Mouse (Mus musculus): ENCODE results near the gene Gtf2h4. TPM values are rescaled to one million over a fixed set of nuclear protein-coding genes. Genes with fewer than 3 reads are reported as not detected.

The Gtf2h4 gene
- polyA plus RNA-seq, 1 experiment, result 40.6 TPM

DNA sequence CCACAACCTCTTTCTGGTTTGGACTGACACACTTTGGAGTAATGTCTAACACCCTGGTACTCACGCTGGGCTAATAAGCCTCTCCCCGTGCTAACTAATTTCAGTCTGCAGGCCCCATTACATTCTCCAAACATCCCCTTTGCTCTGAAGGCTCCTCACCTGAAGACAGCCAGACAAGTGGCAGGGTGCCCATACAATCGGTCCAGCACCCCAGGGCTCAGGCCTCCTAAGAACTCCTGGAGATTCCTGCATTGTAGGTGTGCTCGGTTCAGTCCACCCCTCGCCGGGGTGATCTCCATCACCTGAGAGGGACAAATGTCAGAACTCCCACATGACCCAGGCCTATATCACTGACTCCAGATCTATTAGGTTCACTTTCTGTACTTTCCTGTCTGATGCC, 1.0 kb downstream of the Gtf2h4 start:
- Histone ChIP-seq H3K4me3 (ENCODE audit: insufficient read depth, poor library complexity, severe bottlenecking) (no peak overlapping the region), H3K27me3 (ENCODE audit: control insufficient read depth, insufficient read depth, insufficient read length) (no peaks in the 10 kb centered on the region), H3K79me2 (ENCODE audit: control insufficient read depth, insufficient read depth) (peaks cover 9% of the 10 kb centered on the region), H3K79me3 (ENCODE audit: low read depth) (no peaks in the 10 kb centered on the region), H3K36me3 (ENCODE audit: control insufficient read depth, insufficient read depth) (peaks cover 6% of the 10 kb centered on the region), H3ac (ENCODE audit: control insufficient read depth, insufficient read length, low read depth) (peak overlapping the region; percentile 23)
- TF ChIP-seq USF1 (IDR thresholded peaks at IDR 0.05; ENCODE audit: low read depth) (no peak), CEBPB (IDR thresholded peaks at IDR 0.05; ENCODE audit: low read depth) (no peak), FOSL1 (IDR thresholded peaks at IDR 0.05; ENCODE audit: insufficient read depth, low read length, poor library complexity, severe bottlenecking) (no peak), MAX (IDR thresholded peaks at IDR 0.05) (no peak), CTCF (IDR thresholded peaks at IDR 0.05; ENCODE audit: control insufficient read depth, insufficient read depth, insufficient read length) (no peak), MYOG (IDR thresholded peaks at IDR 0.05; ENCODE audit: control insufficient read depth, extremely low read depth, insufficient read length) (no peak), MYOD1 (IDR thresholded peaks at IDR 0.05; ENCODE audit: control insufficient read depth, insufficient read length, low read depth) (no peak)

DNA sequence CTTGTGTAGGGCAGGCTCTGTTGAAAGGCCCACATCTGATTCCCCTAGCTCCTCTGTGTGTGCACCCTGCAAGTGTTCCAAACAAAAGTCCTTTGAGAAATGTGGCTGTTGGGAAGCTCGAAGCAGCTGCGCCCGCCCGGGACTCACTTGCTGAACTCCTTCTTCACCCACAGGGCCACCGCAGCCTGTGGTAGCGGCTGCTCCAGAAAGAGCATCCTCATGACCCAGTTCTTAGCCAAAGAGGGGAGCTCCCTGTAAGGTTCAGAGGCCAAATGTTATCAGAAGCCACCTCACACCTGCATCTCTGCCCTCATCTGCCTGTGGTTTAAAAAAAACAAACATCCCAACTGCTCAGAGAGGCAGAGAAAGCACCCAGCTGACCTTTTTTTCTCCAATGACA, 1.7 kb downstream of the Gtf2h4 start:
- H3K4me3 ChIP-seq (ENCODE audit: insufficient read depth, poor library complexity, severe bottlenecking), result no peak overlapping the region
- H3K27me3 ChIP-seq (ENCODE audit: control insufficient read depth, insufficient read depth, insufficient read length), result no peaks in the 10 kb centered on the region
- TF ChIP-seq MAX (IDR thresholded peaks at IDR 0.05) (no peak), FOSL1 (IDR thresholded peaks at IDR 0.05; ENCODE audit: insufficient read depth, low read length, poor library complexity, severe bottlenecking) (no peak), CTCF (IDR thresholded peaks at IDR 0.05; ENCODE audit: control insufficient read depth, insufficient read depth, insufficient read length) (no peak), USF1 (IDR thresholded peaks at IDR 0.05; ENCODE audit: low read depth) (no peak)
- H3K79me2 ChIP-seq (ENCODE audit: control insufficient read depth, insufficient read depth), result peaks cover 13% of the 10 kb centered on the region
- H3ac ChIP-seq (ENCODE audit: control insufficient read depth, insufficient read length, low read depth), result no peak overlapping the region
- peaks cover 6% of the 10 kb centered on the region for H3K36me3 ChIP-seq (ENCODE audit: control insufficient read depth, insufficient read depth)
- H3K79me3 ChIP-seq (ENCODE audit: low read depth), result no peaks in the 10 kb centered on the region

DNA sequence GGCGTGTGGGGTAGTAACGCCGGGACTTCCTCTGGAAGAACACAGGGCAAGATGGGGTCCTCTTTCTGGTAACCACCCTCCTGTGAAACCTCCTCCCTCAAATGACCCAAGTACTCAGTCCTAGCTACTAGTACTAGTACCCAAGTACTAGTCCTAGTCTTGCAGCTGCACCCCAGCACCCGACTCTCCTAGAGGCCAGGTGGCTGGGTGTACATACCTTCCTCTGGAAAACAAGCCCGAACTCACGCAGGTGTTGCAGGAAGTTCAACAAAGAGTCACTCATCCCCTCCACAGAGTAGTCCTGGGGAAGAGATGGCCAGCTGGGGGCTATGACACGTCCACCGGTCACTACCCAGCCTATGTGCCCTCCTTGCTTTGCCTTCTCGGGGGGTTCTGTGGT, 3.8 kb downstream of the Gtf2h4 start:
- no peaks in the 10 kb centered on the region for H3K79me3 ChIP-seq (ENCODE audit: low read depth)
- H3ac ChIP-seq (ENCODE audit: control insufficient read depth, insufficient read length, low read depth), result no peak overlapping the region
- H3K27me3 ChIP-seq (ENCODE audit: control insufficient read depth, insufficient read depth, insufficient read length), result no peaks in the 10 kb centered on the region
- H3K36me3 ChIP-seq (ENCODE audit: control insufficient read depth, insufficient read depth), result peaks cover 6% of the 10 kb centered on the region
- H3K79me2 ChIP-seq (ENCODE audit: control insufficient read depth, insufficient read depth), result peaks cover 24% of the 10 kb centered on the region
- TF ChIP-seq CEBPB (IDR thresholded peaks at IDR 0.05; ENCODE audit: low read depth) (no peak), MYOD1 (IDR thresholded peaks at IDR 0.05; ENCODE audit: control insufficient read depth, insufficient read length, low read depth) (no peak), MAX (IDR thresholded peaks at IDR 0.05) (no peak), FOSL1 (IDR thresholded peaks at IDR 0.05; ENCODE audit: insufficient read depth, low read length, poor library complexity, severe bottlenecking) (no peak), USF1 (IDR thresholded peaks at IDR 0.05; ENCODE audit: low read depth) (no peak), CTCF (IDR thresholded peaks at IDR 0.05; ENCODE audit: control insufficient read depth, insufficient read depth, insufficient read length) (no peak), MYOG (IDR thresholded peaks at IDR 0.05; ENCODE audit: control insufficient read depth, extremely low read depth, insufficient read length) (no peak)
- no peak overlapping the region for H3K4me3 ChIP-seq (ENCODE audit: insufficient read depth, poor library complexity, severe bottlenecking)

DNA sequence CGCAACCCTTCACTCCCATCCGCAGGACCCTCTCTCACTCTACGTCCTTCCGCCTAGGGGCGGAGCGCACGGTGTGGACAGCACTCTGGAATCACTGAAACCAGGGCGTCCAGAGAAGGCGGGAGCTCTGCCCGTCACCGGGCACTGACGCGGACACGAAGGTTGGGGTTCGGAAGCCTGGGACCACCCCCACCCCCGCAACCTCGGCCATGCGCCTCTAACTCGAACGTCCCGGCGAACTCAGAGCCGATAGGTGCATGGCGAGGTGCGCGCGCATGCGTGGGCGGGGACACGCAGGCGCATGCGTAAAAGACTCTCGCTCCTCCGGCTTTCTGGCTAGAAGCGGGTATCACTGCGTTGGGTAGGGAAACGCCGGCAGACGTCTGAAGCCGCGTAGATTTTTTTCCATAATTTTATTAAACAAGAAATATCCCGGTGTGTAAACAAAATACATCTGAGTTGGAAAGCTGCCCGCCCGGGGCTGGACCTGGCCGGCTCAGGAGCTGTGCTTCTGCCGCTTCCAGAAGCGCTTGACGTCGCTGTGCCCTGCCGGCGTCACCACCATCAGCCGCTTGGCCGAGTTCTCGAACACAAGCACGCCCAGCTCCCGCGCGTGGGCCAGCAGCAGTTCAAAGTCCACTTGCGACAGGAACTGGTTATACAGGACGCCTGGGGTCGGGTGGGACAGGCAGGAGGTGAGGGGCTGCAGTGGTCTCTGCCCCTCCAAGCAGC, 6.0 kb downstream of the Gtf2h4 start, which contains the start of gene Vars2:
Gene Vars2, minus strand, starts transcription at position 259 of the 732 bp plus-strand sequence.
- H3K79me3 ChIP-seq (ENCODE audit: low read depth), result no peaks in the 10 kb centered on the region
- H3K79me2 ChIP-seq (ENCODE audit: control insufficient read depth, insufficient read depth), result peaks cover 16% of the 10 kb centered on the region
- H3K4me3 ChIP-seq (ENCODE audit: insufficient read depth, poor library complexity, severe bottlenecking), result peak within 1 kb of the TSS; percentile 82
- TF ChIP-seq USF1 (IDR thresholded peaks at IDR 0.05; ENCODE audit: low read depth), result no peak
- no peak for TF ChIP-seq MYOD1 (IDR thresholded peaks at IDR 0.05; ENCODE audit: control insufficient read depth, insufficient read length, low read depth)
- no peak for TF ChIP-seq FOSL1 (IDR thresholded peaks at IDR 0.05; ENCODE audit: insufficient read depth, low read length, poor library complexity, severe bottlenecking)
- peak; percentile 52 for TF ChIP-seq MAX (IDR thresholded peaks at IDR 0.05)
- no peak for TF ChIP-seq MYOG (IDR thresholded peaks at IDR 0.05; ENCODE audit: control insufficient read depth, extremely low read depth, insufficient read length)
- H3K36me3 ChIP-seq (ENCODE audit: control insufficient read depth, insufficient read depth), result peaks cover 6% of the 10 kb centered on the region
- no peaks in the 10 kb centered on the region for H3K27me3 ChIP-seq (ENCODE audit: control insufficient read depth, insufficient read depth, insufficient read length)
- H3ac ChIP-seq (ENCODE audit: control insufficient read depth, insufficient read length, low read depth), result peak within 1 kb of the TSS; percentile 98

DNA sequence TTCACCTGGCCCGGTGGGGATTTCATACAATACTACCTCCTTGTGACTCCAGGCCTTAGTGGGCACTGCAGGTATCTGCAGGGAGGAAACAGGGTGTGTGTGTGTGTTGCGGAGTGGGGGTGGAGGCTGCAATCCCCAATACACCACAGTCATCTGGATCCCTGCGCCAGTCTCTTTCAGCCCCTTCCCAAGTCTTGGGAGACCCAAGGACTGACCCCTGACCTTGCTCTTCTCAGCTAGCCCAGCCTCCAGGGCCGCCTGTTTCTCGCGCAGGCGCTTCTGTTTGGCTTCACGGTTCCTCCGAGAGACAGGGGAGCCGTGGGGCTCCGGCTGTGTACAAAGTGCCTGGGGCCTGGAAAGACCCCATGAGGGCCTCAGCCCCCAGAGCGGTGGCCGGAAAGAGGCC, 6.7 kb downstream of the Gtf2h4 start:
- peaks cover 16% of the 10 kb centered on the region for H3K79me2 ChIP-seq (ENCODE audit: control insufficient read depth, insufficient read depth)
- TF ChIP-seq FOSL1 (IDR thresholded peaks at IDR 0.05; ENCODE audit: insufficient read depth, low read length, poor library complexity, severe bottlenecking) (no peak), MYOD1 (IDR thresholded peaks at IDR 0.05; ENCODE audit: control insufficient read depth, insufficient read length, low read depth) (no peak), CTCF (IDR thresholded peaks at IDR 0.05; ENCODE audit: control insufficient read depth, insufficient read depth, insufficient read length) (no peak), CEBPB (IDR thresholded peaks at IDR 0.05; ENCODE audit: low read depth) (no peak), MYOG (IDR thresholded peaks at IDR 0.05; ENCODE audit: control insufficient read depth, extremely low read depth, insufficient read length) (no peak), USF1 (IDR thresholded peaks at IDR 0.05; ENCODE audit: low read depth) (no peak), MAX (IDR thresholded peaks at IDR 0.05) (no peak)
- H3K27me3 ChIP-seq (ENCODE audit: control insufficient read depth, insufficient read depth, insufficient read length), result no peaks in the 10 kb centered on the region
- peak overlapping the region; percentile 97 for H3ac ChIP-seq (ENCODE audit: control insufficient read depth, insufficient read length, low read depth)
- H3K36me3 ChIP-seq (ENCODE audit: control insufficient read depth, insufficient read depth), result peaks cover 6% of the 10 kb centered on the region
- no peaks in the 10 kb centered on the region for H3K79me3 ChIP-seq (ENCODE audit: low read depth)
- H3K4me3 ChIP-seq (ENCODE audit: insufficient read depth, poor library complexity, severe bottlenecking), result peak overlapping the region; percentile 82

Measured in C2C12 (cell line).